Mouse (Mus musculus) olfactory bulb, adult 2 months (tissue): Measurements from ENCODE around the gene Stra8.

ENCODE experiments used
- CTCF ChIP-seq: fragments of 200-500 bp; IDR thresholded peaks from 2 replicates; pipeline ENCODE4 v1.5.1; 2012; ENCODE audit warnings: low read depth, mild to moderate bottlenecking, low read length, moderate library complexity; ENCODE audit not compliant: insufficient read depth
- POLR2A ChIP-seq: fragments of 200-500 bp; IDR thresholded peaks from 2 replicates; pipeline ENCODE4 v1.6.1; 2012; ENCODE audit warnings: mild to moderate bottlenecking, low read depth, low read length, moderate library complexity; ENCODE audit not compliant: insufficient read depth

DNA sequence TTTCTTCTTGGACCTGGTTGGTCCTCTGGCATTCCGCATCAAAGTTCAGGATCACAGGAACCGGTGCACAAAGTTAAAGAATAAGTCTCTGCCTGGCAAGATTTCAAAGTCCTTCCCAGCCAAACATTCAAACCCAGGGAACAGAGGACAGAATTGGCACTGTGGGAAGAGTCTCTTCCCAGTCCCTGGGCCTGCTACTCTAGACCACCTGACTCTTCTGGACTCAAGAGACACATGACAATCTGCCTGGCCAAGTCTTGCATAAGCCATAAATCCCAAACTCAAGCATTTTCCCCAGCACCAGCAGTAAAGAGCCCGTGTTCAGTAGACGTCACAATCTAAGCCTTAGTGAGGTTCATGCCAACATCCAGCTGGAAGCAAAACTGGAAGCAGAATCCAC is 13.3 kb upstream of the Stra8 start:
- TF ChIP-seq CTCF = no peak
- TF ChIP-seq POLR2A = no peak
